Mouse (Mus musculus): ENCODE data around the gene Elp6.

Gene Elp6

DNA sequence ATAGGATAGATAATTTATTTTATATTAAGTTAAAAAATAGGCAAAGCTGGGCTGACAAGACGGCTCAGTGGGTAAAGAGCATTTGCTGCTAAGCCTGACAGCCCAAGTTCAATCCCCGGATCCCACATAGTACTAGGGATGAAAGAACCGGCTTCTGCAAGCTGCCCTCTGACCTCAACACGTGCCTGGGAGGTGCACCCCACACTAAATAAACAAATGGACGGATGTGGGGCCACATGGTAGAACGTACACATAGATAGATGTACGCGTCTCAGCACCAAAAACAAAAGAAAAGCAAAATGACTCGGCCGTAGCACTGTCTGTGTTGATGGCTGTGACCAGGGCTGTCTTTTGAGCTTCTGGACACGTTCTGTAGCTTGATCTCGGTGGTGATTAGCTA, 56.3 kb downstream of the Elp6 start:
- DNase-seq (ENCODE audit: low read depth): no peak

DNA sequence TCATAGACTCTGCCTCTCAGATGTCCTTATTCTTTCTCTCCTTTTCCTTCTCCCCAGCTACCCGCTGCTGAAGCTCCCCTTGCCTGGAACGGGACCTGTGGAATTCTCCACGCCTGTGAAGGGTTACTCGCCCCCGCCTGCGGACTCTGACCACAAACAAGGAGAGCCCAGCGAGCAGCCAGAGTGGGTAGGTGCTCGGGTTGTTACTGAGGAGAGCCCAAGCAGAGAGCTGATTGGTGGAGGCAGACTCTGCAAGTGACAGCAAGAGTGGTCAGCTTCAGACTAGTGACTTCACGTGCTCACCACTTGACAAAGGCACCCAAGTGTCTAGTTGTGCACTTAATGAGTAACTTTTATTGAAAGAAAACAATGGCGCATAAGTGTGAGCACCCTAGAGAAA, 57.4 kb downstream of the Elp6 start:
- no peak for DNase-seq (ENCODE audit: low read depth)

DNA sequence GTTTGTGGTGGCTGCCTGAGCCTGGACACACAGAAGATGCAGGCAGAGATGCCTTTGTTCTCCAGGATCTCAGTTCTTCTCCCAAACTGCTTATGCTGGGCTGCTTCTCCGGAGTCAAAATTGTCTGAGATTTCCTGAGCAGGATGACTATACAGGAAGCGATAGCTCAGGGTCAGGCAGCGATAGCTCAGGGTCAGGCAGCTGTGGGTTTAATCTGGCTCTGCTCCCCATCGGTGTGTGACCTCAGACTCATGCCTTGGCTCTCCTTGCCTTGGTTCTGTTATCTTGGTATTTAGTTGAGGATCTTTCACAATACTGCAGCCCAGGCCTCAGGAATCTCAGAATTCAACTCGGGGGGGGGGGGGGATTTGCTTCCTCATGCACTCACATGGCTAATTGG, 61.8 kb downstream of the Elp6 start:
- peak; percentile 89 for DNase-seq (ENCODE audit: low read depth)

DNA sequence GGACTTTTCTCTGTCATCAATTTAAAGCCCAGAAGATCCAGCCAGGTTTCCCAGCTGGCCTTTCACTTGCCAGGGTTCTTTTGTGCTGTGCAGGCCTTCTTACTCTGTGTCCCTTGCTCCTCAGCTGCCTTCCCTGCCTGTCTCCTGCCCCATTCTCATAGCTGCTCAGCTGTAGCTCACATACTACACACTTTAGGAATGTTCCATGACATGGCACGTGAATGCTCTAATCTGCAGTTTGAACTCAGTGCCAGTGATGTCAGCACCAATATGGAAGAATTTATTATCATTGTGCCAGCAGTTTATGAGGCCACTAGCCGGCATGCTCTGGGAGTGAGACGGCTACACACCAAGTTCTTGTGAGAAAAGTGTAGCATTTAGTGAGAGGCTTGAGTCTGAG, 64.9 kb downstream of the Elp6 start:
- no peak for DNase-seq (ENCODE audit: low read depth)

Data from 416B (cell line).